Mouse (Mus musculus): ENCODE data around the gene Camsap3. TPM values are rescaled to one million over a fixed set of nuclear protein-coding genes. Genes with fewer than 3 reads are reported as not detected.

Gene Camsap3
- polyA plus RNA-seq, 1 experiment from 2014 or later: 6.5 TPM

- Histone ChIP-seq H3K36me3 (ENCODE audit: insufficient read depth, low read length) (no peaks in the 10 kb centered on the region), H3K9ac (replicated peaks; ENCODE audit: low read depth) (no peak within 1 kb of the TSS), H3K4me3 (ENCODE audit: low read depth, low read length) (no peak within 1 kb of the TSS), H3K27ac (ENCODE audit: low read length) (no peak within 1 kb of the TSS), H3K4me1 (ENCODE audit: insufficient read depth, low read depth, low read length) (no peaks in the 10 kb centered on the region), H3K4me2 (replicated peaks; ENCODE audit: low read depth, low read length) (peak within 1 kb of the TSS; percentile 9; the same call in 1 of the 2 replicates), H3K27me3 (replicated peaks; ENCODE audit: insufficient read depth, low read length) (no peaks in the 10 kb centered on the region), H3K9me3 (ENCODE audit: low read length) (no peaks in the 10 kb centered on the region)
- peak; percentile 54; the same call in 1 of the 2 replicates for ATAC-seq
- WGBS: 6% methylated on average over 12 of the region's 12 CpGs
- TF ChIP-seq EP300 (IDR thresholded peaks at IDR 0.05) (no peak), CTCF (IDR thresholded peaks at IDR 0.05) (no peak)
- DNase-seq (ENCODE audit: low spot score): no peak
Observed at GRCm38 (mm10) chr8:3567641-3568371, 19.3 kb upstream of the Camsap3 start, which contains the start of gene C330021F23Rik. Gene C330021F23Rik, plus strand, starts transcription at chr8:3567990.

- Histone ChIP-seq H3K9me3 (ENCODE audit: low read length) (no peaks in the 10 kb centered on the region), H3K27me3 (replicated peaks; ENCODE audit: insufficient read depth, low read length) (no peaks in the 10 kb centered on the region), H3K36me3 (ENCODE audit: insufficient read depth, low read length) (no peaks in the 10 kb centered on the region), H3K27ac (ENCODE audit: low read length) (no peak overlapping the region), H3K4me2 (replicated peaks; ENCODE audit: low read depth, low read length) (peak overlapping the region; percentile 9; the same call in 1 of the 2 replicates), H3K4me3 (ENCODE audit: low read depth, low read length) (no peak overlapping the region), H3K9ac (replicated peaks; ENCODE audit: low read depth) (no peak overlapping the region), H3K4me1 (ENCODE audit: insufficient read depth, low read depth, low read length) (no peaks in the 10 kb centered on the region)
- WGBS: 9% methylated on average over 7 of the region's 7 CpGs
- ATAC-seq: no peak
- DNase-seq (ENCODE audit: low spot score): no peak
- no peak for TF ChIP-seq EP300 (IDR thresholded peaks at IDR 0.05)
- no peak for TF ChIP-seq CTCF (IDR thresholded peaks at IDR 0.05)
Observed at GRCm38 (mm10) chr8:3568378-3568777, 18.7 kb upstream of the Camsap3 start.

GRCm38 (mm10) chr8:3569784-3570183 lies 17.3 kb upstream of the Camsap3 start:
- Histone ChIP-seq H3K4me2 (replicated peaks; ENCODE audit: low read depth, low read length) (no peak overlapping the region), H3K4me3 (ENCODE audit: low read depth, low read length) (no peak overlapping the region), H3K9me3 (ENCODE audit: low read length) (no peaks in the 10 kb centered on the region), H3K27ac (ENCODE audit: low read length) (no peak overlapping the region), H3K36me3 (ENCODE audit: insufficient read depth, low read length) (no peaks in the 10 kb centered on the region), H3K9ac (replicated peaks; ENCODE audit: low read depth) (no peak overlapping the region), H3K27me3 (replicated peaks; ENCODE audit: insufficient read depth, low read length) (no peaks in the 10 kb centered on the region), H3K4me1 (ENCODE audit: insufficient read depth, low read depth, low read length) (no peaks in the 10 kb centered on the region)
- no peak for DNase-seq (ENCODE audit: low spot score)
- ATAC-seq: no peak
- WGBS: 69% methylated on average over 5 of the region's 5 CpGs
- TF ChIP-seq EP300 (IDR thresholded peaks at IDR 0.05): no peak

GRCm38 (mm10) chr8:3574546-3574945 lies 12.5 kb upstream of the Camsap3 start:
- no peaks in the 10 kb centered on the region for H3K36me3 ChIP-seq (ENCODE audit: insufficient read depth, low read length)
- 83% methylated on average over 3 of the region's 3 CpGs for WGBS

GRCm38 (mm10) chr8:3576211-3576960 lies 10.7 kb upstream of the Camsap3 start:
- no peak overlapping the region for H3K9ac ChIP-seq (replicated peaks; ENCODE audit: low read depth)
- H3K36me3 ChIP-seq (ENCODE audit: insufficient read depth, low read length): no peaks in the 10 kb centered on the region
- DNase-seq (ENCODE audit: low spot score) (peak; percentile 26), ATAC-seq (0 out of 2 replicates have a peak, but pooled peaks have one; percentile 38)
- no peaks in the 10 kb centered on the region for H3K9me3 ChIP-seq (ENCODE audit: low read length)
- no peak overlapping the region for H3K4me3 ChIP-seq (ENCODE audit: low read depth, low read length)
- no peak overlapping the region for H3K4me2 ChIP-seq (replicated peaks; ENCODE audit: low read depth, low read length)
- H3K27me3 ChIP-seq (replicated peaks; ENCODE audit: insufficient read depth, low read length): no peaks in the 10 kb centered on the region
- no peak overlapping the region for H3K27ac ChIP-seq (ENCODE audit: low read length)
- no peak for TF ChIP-seq CTCF (IDR thresholded peaks at IDR 0.05)
- H3K4me1 ChIP-seq (ENCODE audit: insufficient read depth, low read depth, low read length): no peaks in the 10 kb centered on the region
- WGBS: 53% methylated on average over 15 of the region's 15 CpGs

More at GRCm38 (mm10) chr8:3574546-3574945, 12.5 kb upstream of the Camsap3 start:
- H3K9ac ChIP-seq (replicated peaks; ENCODE audit: low read depth): no peak overlapping the region
- no peaks in the 10 kb centered on the region for H3K4me1 ChIP-seq (ENCODE audit: insufficient read depth, low read depth, low read length)
- DNase-seq (ENCODE audit: low spot score) (no peak), ATAC-seq (no peak)
- no peaks in the 10 kb centered on the region for H3K27me3 ChIP-seq (replicated peaks; ENCODE audit: insufficient read depth, low read length)
- TF ChIP-seq CTCF (IDR thresholded peaks at IDR 0.05) (no peak), EP300 (IDR thresholded peaks at IDR 0.05) (no peak)
- H3K9me3 ChIP-seq (ENCODE audit: low read length): no peaks in the 10 kb centered on the region
- H3K4me3 ChIP-seq (ENCODE audit: low read depth, low read length): no peak overlapping the region
- no peak overlapping the region for H3K27ac ChIP-seq (ENCODE audit: low read length)
- no peak overlapping the region for H3K4me2 ChIP-seq (replicated peaks; ENCODE audit: low read depth, low read length)

Data from lung, postnatal 0 days (tissue).